Mouse (Mus musculus): ENCODE measurements around the gene Hacd2. TPM values are rescaled to one million over a fixed set of nuclear protein-coding genes. Genes with fewer than 3 reads are reported as not detected.

The Hacd2 gene
- polyA plus RNA-seq, 1 experiment from 2014 or later, result 106 TPM

- 69% methylated on average over 1 of the region's 1 CpGs for WGBS
- ATAC-seq (ENCODE audit: insufficient read depth, low FRiP score), result no peak
- H3K27ac ChIP-seq (ENCODE audit: low read length), result no peak overlapping the region
- no peaks in the 10 kb centered on the region for H3K27me3 ChIP-seq (ENCODE audit: control insufficient read depth, insufficient read depth, low read length)
- no peaks in the 10 kb centered on the region for H3K4me1 ChIP-seq (ENCODE audit: control insufficient read depth, insufficient read depth, low read length)
- no peaks in the 10 kb centered on the region for H3K9me3 ChIP-seq (replicated peaks; ENCODE audit: control insufficient read depth, low read length)
- no peak overlapping the region for H3K4me3 ChIP-seq (replicated peaks; ENCODE audit: low read length)
- H3K9ac ChIP-seq (ENCODE audit: low read length), result no peak overlapping the region
- H3K36me3 ChIP-seq (ENCODE audit: control insufficient read depth, insufficient read depth, low read length), result no peaks in the 10 kb centered on the region
- no peak overlapping the region for H3K4me2 ChIP-seq (ENCODE audit: low read depth, low read length)
Measured at GRCm38 (mm10) chr16:35055194-35055506, 32.9 kb downstream of the Hacd2 start.

GRCm38 (mm10) chr16:35055861-35056260, 33.6 kb downstream of the Hacd2 start:
- no peaks in the 10 kb centered on the region for H3K27me3 ChIP-seq (ENCODE audit: control insufficient read depth, insufficient read depth, low read length)
- H3K4me3 ChIP-seq (replicated peaks; ENCODE audit: low read length), result no peak overlapping the region
- H3K9ac ChIP-seq (ENCODE audit: low read length), result no peak overlapping the region
- ATAC-seq (ENCODE audit: insufficient read depth, low FRiP score), result no peak
- 83% methylated on average over 1 of the region's 1 CpGs for WGBS
- no peaks in the 10 kb centered on the region for H3K36me3 ChIP-seq (ENCODE audit: control insufficient read depth, insufficient read depth, low read length)
- no peak overlapping the region for H3K4me2 ChIP-seq (ENCODE audit: low read depth, low read length)
- no peaks in the 10 kb centered on the region for H3K4me1 ChIP-seq (ENCODE audit: control insufficient read depth, insufficient read depth, low read length)
- H3K9me3 ChIP-seq (replicated peaks; ENCODE audit: control insufficient read depth, low read length), result no peaks in the 10 kb centered on the region
- no peak overlapping the region for H3K27ac ChIP-seq (ENCODE audit: low read length)

GRCm38 (mm10) chr16:35056306-35056705, 34.1 kb downstream of the Hacd2 start:
- no peak overlapping the region for H3K9ac ChIP-seq (ENCODE audit: low read length)
- no peaks in the 10 kb centered on the region for H3K36me3 ChIP-seq (ENCODE audit: control insufficient read depth, insufficient read depth, low read length)
- H3K4me1 ChIP-seq (ENCODE audit: control insufficient read depth, insufficient read depth, low read length), result no peaks in the 10 kb centered on the region
- WGBS, result 16% methylated on average over 5 of the region's 5 CpGs
- H3K4me3 ChIP-seq (replicated peaks; ENCODE audit: low read length), result no peak overlapping the region
- no peaks in the 10 kb centered on the region for H3K9me3 ChIP-seq (replicated peaks; ENCODE audit: control insufficient read depth, low read length)
- no peaks in the 10 kb centered on the region for H3K27me3 ChIP-seq (ENCODE audit: control insufficient read depth, insufficient read depth, low read length)
- no peak for ATAC-seq (ENCODE audit: insufficient read depth, low FRiP score)
- H3K27ac ChIP-seq (ENCODE audit: low read length), result no peak overlapping the region
- H3K4me2 ChIP-seq (ENCODE audit: low read depth, low read length), result no peak overlapping the region

GRCm38 (mm10) chr16:35056786-35057185, 34.6 kb downstream of the Hacd2 start:
- H3K4me3 ChIP-seq (replicated peaks; ENCODE audit: low read length), result no peak overlapping the region
- no peaks in the 10 kb centered on the region for H3K27me3 ChIP-seq (ENCODE audit: control insufficient read depth, insufficient read depth, low read length)
- no peaks in the 10 kb centered on the region for H3K4me1 ChIP-seq (ENCODE audit: control insufficient read depth, insufficient read depth, low read length)
- no peak for ATAC-seq (ENCODE audit: insufficient read depth, low FRiP score)
- H3K9me3 ChIP-seq (replicated peaks; ENCODE audit: control insufficient read depth, low read length), result no peaks in the 10 kb centered on the region
- no peak overlapping the region for H3K4me2 ChIP-seq (ENCODE audit: low read depth, low read length)
- 67% methylated on average over 3 of the region's 3 CpGs for WGBS
- no peak overlapping the region for H3K27ac ChIP-seq (ENCODE audit: low read length)
- no peak overlapping the region for H3K9ac ChIP-seq (ENCODE audit: low read length)
- no peaks in the 10 kb centered on the region for H3K36me3 ChIP-seq (ENCODE audit: control insufficient read depth, insufficient read depth, low read length)

GRCm38 (mm10) chr16:35061017-35061416, 38.8 kb downstream of the Hacd2 start:
- no peak overlapping the region for H3K27ac ChIP-seq (ENCODE audit: low read length)
- no peaks in the 10 kb centered on the region for H3K9me3 ChIP-seq (replicated peaks; ENCODE audit: control insufficient read depth, low read length)
- no peaks in the 10 kb centered on the region for H3K36me3 ChIP-seq (ENCODE audit: control insufficient read depth, insufficient read depth, low read length)
- H3K9ac ChIP-seq (ENCODE audit: low read length), result no peak overlapping the region
- no peaks in the 10 kb centered on the region for H3K4me1 ChIP-seq (ENCODE audit: control insufficient read depth, insufficient read depth, low read length)
- H3K4me3 ChIP-seq (replicated peaks; ENCODE audit: low read length), result no peak overlapping the region
- no peaks in the 10 kb centered on the region for H3K27me3 ChIP-seq (ENCODE audit: control insufficient read depth, insufficient read depth, low read length)
- no peak for ATAC-seq (ENCODE audit: insufficient read depth, low FRiP score)
- no peak overlapping the region for H3K4me2 ChIP-seq (ENCODE audit: low read depth, low read length)
- 57% methylated on average over 2 of the region's 2 CpGs for WGBS

GRCm38 (mm10) chr16:35065724-35066123, 43.5 kb downstream of the Hacd2 start:
- no peak for ATAC-seq (ENCODE audit: insufficient read depth, low FRiP score)
- no peak overlapping the region for H3K27ac ChIP-seq (ENCODE audit: low read length)
- H3K36me3 ChIP-seq (ENCODE audit: control insufficient read depth, insufficient read depth, low read length), result no peaks in the 10 kb centered on the region
- H3K4me3 ChIP-seq (replicated peaks; ENCODE audit: low read length), result no peak overlapping the region
- WGBS, result 86% methylated on average over 6 of the region's 6 CpGs
- H3K4me2 ChIP-seq (ENCODE audit: low read depth, low read length), result no peak overlapping the region
- H3K9me3 ChIP-seq (replicated peaks; ENCODE audit: control insufficient read depth, low read length), result no peaks in the 10 kb centered on the region
- no peaks in the 10 kb centered on the region for H3K27me3 ChIP-seq (ENCODE audit: control insufficient read depth, insufficient read depth, low read length)
- no peak overlapping the region for H3K9ac ChIP-seq (ENCODE audit: low read length)
- no peaks in the 10 kb centered on the region for H3K4me1 ChIP-seq (ENCODE audit: control insufficient read depth, insufficient read depth, low read length)

GRCm38 (mm10) chr16:35067095-35067494, 44.9 kb downstream of the Hacd2 start:
- Histone ChIP-seq H3K9me3 (replicated peaks; ENCODE audit: control insufficient read depth, low read length) (no peaks in the 10 kb centered on the region), H3K9ac (ENCODE audit: low read length) (no peak overlapping the region), H3K27ac (ENCODE audit: low read length) (no peak overlapping the region), H3K27me3 (ENCODE audit: control insufficient read depth, insufficient read depth, low read length) (no peaks in the 10 kb centered on the region), H3K36me3 (ENCODE audit: control insufficient read depth, insufficient read depth, low read length) (no peaks in the 10 kb centered on the region), H3K4me3 (replicated peaks; ENCODE audit: low read length) (no peak overlapping the region), H3K4me2 (ENCODE audit: low read depth, low read length) (no peak overlapping the region), H3K4me1 (ENCODE audit: control insufficient read depth, insufficient read depth, low read length) (no peaks in the 10 kb centered on the region)
- 57% methylated on average over 8 of the region's 8 CpGs for WGBS
- ATAC-seq (ENCODE audit: insufficient read depth, low FRiP score), result no peak

- no peak for ATAC-seq (ENCODE audit: insufficient read depth, low FRiP score)
- H3K4me3 ChIP-seq (replicated peaks; ENCODE audit: low read length), result no peak overlapping the region
- no peaks in the 10 kb centered on the region for H3K4me1 ChIP-seq (ENCODE audit: control insufficient read depth, insufficient read depth, low read length)
- no peak overlapping the region for H3K4me2 ChIP-seq (ENCODE audit: low read depth, low read length)
- H3K36me3 ChIP-seq (ENCODE audit: control insufficient read depth, insufficient read depth, low read length), result no peaks in the 10 kb centered on the region
- WGBS, result 91% methylated on average over 3 of the region's 3 CpGs
- no peak overlapping the region for H3K9ac ChIP-seq (ENCODE audit: low read length)
- H3K27me3 ChIP-seq (ENCODE audit: control insufficient read depth, insufficient read depth, low read length), result no peaks in the 10 kb centered on the region
- H3K9me3 ChIP-seq (replicated peaks; ENCODE audit: control insufficient read depth, low read length), result no peaks in the 10 kb centered on the region
- H3K27ac ChIP-seq (ENCODE audit: low read length), result no peak overlapping the region
Measured at GRCm38 (mm10) chr16:35067631-35068030, 45.4 kb downstream of the Hacd2 start.

- no peaks in the 10 kb centered on the region for H3K4me1 ChIP-seq (ENCODE audit: control insufficient read depth, insufficient read depth, low read length)
- H3K27ac ChIP-seq (ENCODE audit: low read length), result no peak overlapping the region
- no peaks in the 10 kb centered on the region for H3K9me3 ChIP-seq (replicated peaks; ENCODE audit: control insufficient read depth, low read length)
- H3K27me3 ChIP-seq (ENCODE audit: control insufficient read depth, insufficient read depth, low read length), result no peaks in the 10 kb centered on the region
- ATAC-seq (ENCODE audit: insufficient read depth, low FRiP score), result no peak
- WGBS, result 87% methylated on average over 4 of the region's 4 CpGs
- H3K36me3 ChIP-seq (ENCODE audit: control insufficient read depth, insufficient read depth, low read length), result no peaks in the 10 kb centered on the region
- no peak overlapping the region for H3K4me3 ChIP-seq (replicated peaks; ENCODE audit: low read length)
- no peak overlapping the region for H3K9ac ChIP-seq (ENCODE audit: low read length)
- no peak overlapping the region for H3K4me2 ChIP-seq (ENCODE audit: low read depth, low read length)
Measured at GRCm38 (mm10) chr16:35068886-35069285, 46.7 kb downstream of the Hacd2 start.

GRCm38 (mm10) chr16:35074436-35074835, 52.2 kb downstream of the Hacd2 start:
- no peak overlapping the region for H3K4me2 ChIP-seq (ENCODE audit: low read depth, low read length)
- no peak for ATAC-seq (ENCODE audit: insufficient read depth, low FRiP score)

More at GRCm38 (mm10) chr16:35074436-35074835, 52.2 kb downstream of the Hacd2 start:
- H3K36me3 ChIP-seq (ENCODE audit: control insufficient read depth, insufficient read depth, low read length), result 0 out of 2 replicates have a peak, but pooled peaks cover 4% of the 10 kb centered on the region
- no peak overlapping the region for H3K9ac ChIP-seq (ENCODE audit: low read length)
- no peaks in the 10 kb centered on the region for H3K4me1 ChIP-seq (ENCODE audit: control insufficient read depth, insufficient read depth, low read length)
- no peak overlapping the region for H3K4me3 ChIP-seq (replicated peaks; ENCODE audit: low read length)
- H3K9me3 ChIP-seq (replicated peaks; ENCODE audit: control insufficient read depth, low read length), result no peaks in the 10 kb centered on the region
- no peak overlapping the region for H3K27ac ChIP-seq (ENCODE audit: low read length)
- no peaks in the 10 kb centered on the region for H3K27me3 ChIP-seq (ENCODE audit: control insufficient read depth, insufficient read depth, low read length)
